Mouse (Mus musculus) adrenal gland, postnatal 14 days (tissue): ENCODE data around the gene Dcun1d2. TPM values are rescaled to one million over a fixed set of nuclear protein-coding genes. Genes with fewer than 3 reads are reported as not detected.

ENCODE experiments used
- DNase-seq: peaks from one replicate; pipeline ENCODE4 v3.0.0; 2021; ENCODE audit warnings: mixed read lengths
- total RNA-seq: library from RNA; stranded (reverse); gene quantifications from 2 replicates; pipeline ENCODE4 v1.2.3, GENCODE M21; 2021

The Dcun1d2 gene
- total RNA-seq, 1 experiment from 2014 or later: 23.1 TPM

DNA sequence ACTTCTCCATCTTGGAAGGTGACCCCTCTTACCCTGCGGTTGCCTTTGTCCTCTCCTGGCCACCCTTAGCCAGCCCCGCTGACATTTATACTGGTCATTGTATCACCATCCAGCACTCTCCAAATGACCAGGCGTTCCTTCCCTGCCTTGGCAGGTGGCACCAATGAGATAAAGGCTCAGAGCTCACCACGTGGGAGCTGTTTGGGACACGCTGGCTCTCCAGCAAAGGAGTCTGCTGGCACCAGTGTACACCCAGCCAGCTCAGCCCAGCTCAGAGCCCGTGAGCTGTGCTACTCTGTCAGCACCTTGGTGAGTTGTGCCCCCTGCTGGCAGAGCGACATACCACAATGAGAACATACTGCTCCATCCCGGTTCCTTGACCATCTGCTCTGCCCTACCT lies 33.9 kb downstream of the Dcun1d2 start, which contains the start of gene Adprhl1:
Gene Adprhl1 (minus strand): TSS at position 144 of the 400 bp plus-strand sequence.
- peak; percentile 90 for DNase-seq

DNA sequence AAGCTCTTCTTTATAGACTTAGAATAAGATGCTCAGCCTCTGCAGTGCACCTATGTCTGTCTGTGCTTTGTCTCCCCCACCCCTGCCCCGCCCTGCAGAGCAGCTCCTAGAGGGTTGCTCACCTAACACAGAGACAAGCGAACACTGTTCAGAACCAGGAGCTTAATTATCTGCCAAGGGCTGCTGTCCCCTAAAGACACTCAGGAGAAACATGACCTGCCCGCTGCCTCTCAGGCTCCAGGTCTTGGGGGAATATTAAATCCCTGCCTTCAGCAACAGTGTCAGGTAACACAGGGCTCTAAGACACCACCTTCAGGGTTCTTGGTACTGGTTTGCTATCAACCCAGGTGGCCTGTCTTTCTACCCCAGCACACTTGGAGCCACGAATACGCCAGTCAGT lies 34.5 kb downstream of the Dcun1d2 start:
- DNase-seq: no peak

DNA sequence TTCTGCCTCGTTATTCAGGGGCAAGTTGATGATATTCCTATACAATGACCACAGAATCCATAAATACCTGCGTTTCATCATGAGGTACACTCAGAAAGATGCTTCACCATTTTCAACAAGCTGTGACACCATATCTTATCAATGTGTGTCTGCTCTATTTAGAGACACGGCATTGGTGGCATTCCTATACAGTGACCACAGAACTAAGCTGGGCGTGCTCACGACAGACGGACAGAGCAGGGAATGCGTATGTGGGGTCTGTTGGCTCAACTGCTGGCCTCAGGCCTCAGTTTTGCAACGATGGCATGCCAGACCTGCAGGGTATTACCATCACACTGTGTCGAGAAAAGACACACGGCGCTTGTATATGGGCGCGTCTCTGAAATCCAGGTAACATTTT lies 35.1 kb downstream of the Dcun1d2 start:
- no peak for DNase-seq

DNA sequence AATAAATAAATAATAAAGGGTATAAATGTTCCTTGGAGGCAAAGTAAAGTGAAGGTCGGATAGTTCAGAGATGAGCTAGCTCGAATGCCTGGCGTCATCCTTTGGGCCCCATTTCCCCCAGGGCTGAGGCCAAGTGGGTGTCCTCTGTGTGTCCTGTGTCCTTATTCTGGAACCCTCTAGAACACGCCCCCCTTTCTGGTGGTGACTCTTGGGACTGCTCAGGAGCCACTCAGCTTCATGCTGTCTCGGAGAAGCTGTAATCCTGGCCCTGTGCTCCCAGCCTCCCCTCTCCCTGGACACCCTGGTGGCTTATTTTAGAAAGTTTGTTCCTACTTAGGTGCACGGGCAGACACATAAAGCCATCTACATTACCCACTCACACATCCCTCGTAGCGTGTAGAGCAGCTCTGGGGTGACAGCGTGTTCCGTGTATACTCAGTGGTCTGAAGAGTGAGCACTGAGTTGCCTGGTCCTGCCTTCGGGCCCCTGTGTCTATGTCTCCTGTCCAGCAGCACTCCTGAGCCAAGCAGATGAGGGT lies 43.5 kb downstream of the Dcun1d2 start:
- no peak for DNase-seq

DNA sequence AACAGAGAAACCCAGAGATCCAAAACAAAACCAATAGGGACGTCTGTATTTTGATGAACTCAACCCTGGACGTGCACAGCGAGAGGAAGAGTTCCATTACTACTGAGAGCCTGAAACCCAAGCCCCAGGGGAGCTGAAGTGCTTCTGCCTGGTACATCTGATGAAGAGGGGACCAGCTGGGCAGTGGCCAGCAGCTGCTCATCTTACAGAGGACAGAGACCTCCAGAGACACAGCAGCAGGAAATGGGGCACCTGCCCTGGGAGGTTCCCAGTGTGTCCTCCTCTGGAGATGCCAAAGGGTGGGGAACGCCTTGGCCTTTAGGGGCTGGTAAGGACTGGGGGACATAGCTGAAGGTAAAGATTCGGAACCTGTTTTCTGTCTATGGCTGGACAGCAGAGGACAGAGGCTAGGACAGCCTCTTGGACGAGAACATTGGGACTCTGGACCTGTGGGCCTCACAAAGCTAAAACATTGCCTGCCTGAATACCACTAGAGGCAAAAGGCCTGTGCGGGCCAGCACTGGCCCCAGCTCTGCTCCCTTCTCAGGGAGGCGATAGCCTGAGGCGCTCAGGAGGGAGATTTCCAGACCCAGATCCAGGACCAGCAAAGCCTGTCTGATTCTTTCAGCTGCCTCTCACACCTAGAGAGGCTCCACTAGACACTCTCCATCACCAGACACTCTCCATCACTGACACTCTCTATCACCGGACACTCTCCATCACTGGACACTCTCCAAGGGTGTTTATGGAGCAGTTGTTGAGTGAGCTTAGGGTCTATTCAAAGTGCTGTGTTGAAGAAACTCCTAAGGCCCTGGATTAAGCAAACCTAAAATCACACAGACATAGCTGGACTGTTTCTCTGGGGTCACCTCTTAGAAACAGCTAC lies 44.7 kb downstream of the Dcun1d2 start:
- no peak for DNase-seq

DNA sequence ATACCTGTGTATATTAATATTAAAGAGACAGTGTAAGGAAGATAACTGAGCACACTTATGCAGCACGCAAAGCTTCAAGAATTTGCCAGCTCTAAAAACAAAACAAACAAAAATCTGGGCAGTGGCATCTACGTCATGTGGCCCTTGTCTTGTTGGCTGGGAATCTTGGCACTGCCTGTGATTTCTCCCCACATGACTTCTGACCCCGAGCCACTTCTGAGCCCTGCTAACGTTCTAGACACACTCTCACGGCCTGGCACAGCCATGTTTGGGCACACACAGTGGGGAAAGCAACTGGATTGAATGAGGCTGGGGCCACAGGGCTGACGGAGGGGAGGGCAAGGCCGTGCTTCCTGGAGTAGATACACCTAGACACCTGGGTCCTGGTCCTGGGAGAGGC lies 47.2 kb downstream of the Dcun1d2 start:
- peak; percentile 38 for DNase-seq

DNA sequence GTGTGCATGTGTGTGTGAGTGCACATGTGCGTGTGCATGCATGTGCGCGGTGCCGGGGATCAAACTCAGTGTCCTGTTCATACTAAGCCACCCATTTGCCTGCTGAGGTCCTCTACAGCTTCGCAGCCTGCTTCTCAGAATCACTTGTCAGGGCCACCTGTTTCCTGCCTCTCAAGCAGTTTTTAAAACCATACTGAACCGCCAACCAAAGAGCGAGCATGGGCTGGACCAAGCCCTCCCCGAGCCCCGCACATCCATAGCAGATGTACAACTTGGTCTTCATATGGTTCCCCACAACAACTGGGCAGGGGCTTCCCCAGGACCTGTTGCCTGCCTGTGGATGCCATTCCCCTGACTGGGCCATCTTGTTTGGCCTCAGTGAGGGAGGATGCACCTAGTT lies 47.9 kb downstream of the Dcun1d2 start:
- no peak for DNase-seq

DNA sequence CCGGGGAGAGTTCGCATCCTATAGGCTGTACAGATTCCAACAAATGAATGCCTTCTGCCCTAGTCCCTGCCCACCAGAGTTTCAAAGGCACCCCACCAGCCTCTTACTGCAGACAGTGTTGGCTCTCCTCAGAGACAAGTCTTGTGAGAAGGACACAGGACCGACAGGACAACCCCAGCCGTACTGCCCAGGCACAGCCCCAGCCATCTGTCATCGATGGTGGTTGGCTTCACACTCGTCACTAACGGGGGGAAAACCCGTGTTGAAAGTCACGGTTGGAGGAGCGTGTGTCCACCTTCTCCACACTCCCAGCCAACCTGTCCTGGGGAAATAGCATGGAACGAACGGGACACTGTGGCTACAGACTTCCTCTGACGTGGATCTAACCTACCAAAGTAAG lies 53.1 kb downstream of the Dcun1d2 start:
- no peak for DNase-seq

DNA sequence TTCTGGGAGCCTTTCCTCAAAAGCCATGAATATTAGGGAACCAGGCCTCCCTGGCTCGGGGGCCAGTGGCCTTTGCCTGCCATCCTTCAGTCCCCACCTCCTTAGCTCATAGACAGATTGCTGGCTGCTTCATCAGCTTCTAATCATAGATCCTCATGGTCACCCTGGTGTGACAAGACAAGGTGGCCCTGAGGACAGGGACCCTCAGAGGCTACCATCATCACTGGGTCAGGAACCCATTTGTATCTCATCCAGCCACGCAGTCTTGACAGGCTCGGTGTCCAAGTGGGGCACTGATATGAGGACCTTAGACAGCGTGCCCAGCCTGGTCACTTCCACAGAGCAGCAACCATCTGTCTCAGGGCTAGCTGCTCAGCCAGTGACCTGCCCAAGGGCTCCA lies 57.5 kb downstream of the Dcun1d2 start:
- no peak for DNase-seq

DNA sequence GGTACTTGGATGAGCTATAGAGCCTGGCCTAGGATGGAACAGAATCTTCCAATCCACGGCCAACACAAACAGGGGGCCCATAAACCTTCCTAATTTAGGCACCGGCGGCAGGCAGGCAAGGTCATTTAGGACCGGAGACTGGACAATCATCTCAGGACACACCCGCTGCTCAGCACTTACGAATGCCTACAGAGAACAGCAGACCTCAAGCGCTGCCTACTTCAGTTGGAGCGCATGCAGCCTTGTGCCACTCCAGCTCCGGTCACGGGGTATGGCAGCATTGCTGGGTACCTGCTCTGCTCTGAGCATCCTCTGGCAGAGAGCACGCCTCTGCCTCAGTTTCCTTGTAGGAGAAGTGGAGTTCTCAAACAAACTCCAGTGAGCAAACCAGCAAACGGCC lies 58.1 kb downstream of the Dcun1d2 start:
- DNase-seq: no peak

DNA sequence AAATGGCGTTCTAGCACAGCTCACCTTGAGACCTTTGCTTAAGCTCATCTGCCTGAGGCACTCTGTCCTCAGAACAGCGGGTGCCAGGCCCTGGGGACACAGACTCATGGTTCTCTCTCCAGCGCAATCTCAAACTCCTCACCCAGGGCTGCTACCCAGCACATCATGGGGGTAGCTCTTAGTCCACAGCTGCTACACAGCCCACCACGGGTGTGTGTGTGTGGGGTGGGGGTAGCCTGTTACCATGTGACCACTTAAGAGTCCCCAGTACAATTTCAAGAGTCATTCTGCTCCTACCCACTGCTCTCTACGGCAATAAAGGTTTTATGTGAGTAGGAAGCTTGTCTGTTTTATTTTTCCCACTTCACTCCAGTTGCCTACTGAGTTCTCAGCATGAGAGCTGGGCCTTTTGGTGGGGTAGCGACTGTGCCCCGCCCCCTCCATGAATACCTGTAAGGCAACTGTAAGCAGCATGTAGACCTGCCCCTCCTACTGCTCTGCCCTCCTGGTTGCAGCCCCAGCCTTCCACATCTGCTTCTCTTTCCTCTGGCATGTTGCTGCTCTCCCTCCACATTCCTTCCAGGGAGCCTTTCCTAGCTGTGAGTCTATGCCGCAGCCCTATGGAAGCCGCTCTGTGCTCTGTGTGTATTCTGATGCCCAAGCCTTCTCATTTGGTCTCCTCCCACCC lies 58.9 kb downstream of the Dcun1d2 start:
- no peak for DNase-seq

DNA sequence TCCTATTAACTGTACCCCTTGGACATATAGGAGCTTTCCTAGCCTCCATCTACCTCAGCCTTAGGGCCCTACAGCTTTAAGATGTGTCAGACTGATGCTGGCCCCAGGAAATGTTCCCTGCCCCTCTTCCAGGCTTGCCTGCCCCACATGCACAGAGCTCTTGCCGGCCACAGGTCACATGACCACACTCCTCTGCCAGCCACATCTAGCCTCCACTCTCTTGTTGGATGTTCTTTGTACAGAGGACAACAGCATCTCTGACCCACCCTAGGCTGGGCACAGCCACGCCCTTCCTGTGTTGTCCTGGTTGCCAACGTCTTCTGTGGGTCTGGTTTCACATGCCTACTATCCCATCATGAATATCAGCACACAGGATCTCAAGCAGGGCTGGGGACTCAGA lies 60.7 kb downstream of the Dcun1d2 start:
- no peak for DNase-seq

DNA sequence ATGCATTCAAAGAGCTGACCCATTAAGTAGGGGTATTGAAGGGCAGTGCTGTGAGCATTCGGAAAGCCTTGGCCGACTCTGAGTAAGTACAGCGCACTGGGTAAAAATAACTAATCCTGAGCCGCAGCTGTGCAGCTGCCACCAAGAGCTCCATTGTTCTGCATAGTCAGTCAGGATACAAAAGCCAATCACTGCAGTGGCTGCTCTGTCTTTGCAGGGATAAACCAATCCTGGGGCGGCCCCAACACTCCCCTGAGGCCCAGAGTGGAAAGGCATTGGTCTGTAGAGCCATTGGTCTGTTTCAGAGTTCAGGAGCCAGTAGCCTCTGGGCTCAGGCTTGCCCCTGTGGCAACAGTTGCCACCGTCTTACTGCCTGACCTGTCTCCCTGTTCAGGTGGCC lies 61.6 kb downstream of the Dcun1d2 start:
- DNase-seq: no peak

DNA sequence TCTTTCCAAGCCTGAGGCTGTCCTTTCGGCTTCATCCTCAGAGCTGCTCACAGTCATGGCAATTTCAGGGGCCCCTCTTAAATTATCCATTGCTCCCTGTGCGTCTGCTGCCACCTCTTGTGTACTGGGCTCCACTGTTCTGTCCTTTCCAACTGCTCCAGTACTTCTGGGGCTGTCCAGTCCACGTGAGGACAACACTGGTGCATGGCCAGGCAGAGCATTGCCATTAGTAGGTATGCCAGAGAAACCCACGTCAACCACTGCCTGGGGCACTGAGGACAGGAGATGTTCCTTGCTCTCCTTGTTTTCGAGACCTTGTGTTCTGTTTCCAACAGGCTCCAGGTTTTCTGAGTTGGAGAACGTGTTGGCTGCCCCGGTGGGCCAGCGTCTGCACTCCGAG lies 63.5 kb downstream of the Dcun1d2 start:
- no peak for DNase-seq

DNA sequence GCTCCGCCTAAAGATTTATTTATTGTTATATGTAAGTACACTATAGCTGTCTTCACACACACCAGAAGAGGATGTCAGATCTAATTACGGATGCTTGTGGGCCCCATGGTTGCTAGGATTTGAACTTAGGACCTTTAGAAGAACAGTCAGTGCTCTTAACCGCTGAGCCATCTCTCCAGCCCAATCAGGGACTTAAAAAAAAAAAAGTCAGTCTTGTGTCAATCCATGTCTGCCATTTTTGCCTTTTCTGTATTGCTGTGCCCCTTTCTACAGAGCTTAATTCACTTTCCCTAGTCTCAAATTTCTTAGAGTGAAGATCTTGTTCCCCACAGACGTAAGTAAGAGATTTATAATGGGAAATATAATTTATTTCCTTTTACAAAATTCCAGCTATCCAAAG lies 69.5 kb downstream of the Dcun1d2 start:
- DNase-seq: no peak

DNA sequence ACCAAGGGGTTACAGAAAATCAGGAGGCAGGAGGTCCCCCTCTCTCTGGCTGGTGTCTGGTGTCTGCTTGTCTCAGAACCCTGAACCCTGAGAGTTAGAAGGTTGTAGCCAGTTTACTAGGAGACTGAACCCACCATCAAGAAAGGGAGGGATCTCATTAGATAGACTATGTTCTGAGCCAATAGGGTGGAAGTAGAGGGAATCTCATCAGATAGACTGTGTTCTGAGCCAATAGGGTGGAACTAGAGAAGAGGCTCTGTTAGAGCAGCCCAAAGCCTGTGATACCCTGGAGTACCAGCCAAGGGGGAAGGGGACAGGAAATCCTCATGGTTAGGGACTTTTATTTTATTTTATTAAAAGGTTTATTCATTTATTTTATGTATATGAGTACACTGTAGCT lies 69.9 kb downstream of the Dcun1d2 start:
- DNase-seq: no peak

DNA sequence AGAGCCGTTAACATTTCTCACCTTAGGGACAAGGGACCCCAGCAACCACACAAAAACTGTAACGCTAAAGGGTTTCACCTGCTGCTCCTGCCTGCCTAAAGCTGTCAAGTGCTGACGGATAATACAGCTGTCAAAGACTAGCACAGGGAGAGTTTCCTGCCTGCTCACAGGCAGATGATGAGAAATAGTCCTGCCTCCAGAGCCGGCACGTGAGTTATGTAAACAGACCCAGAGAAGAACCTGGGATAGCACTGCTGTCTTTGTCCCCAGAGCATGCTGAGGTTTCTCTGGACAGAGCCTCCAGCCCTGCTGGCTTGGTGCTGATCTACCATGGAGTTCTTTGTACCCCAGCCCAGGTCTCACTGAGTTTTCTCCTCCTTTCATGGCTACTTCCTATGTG lies 70.8 kb downstream of the Dcun1d2 start:
- no peak for DNase-seq

DNA sequence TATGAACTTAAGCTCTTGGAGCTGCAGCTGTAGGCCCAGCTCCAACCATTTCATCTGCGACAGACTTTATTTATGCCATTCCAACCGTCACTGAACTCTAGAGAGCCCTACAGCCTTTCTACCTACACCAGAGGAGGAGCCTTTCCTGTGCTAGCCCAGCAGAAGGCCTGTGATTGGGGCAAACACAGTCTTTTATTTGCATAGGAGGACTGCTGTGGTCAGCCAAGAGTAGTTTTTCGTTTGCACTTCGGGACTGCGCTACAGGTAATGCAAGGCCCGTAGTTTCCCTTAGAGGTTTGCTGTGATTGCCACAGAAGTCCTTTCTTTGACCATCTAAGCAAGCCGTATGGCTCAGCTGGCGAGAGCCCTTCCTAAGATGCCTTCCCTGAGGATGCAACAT lies 71.5 kb downstream of the Dcun1d2 start:
- DNase-seq: peak; percentile 1

DNA sequence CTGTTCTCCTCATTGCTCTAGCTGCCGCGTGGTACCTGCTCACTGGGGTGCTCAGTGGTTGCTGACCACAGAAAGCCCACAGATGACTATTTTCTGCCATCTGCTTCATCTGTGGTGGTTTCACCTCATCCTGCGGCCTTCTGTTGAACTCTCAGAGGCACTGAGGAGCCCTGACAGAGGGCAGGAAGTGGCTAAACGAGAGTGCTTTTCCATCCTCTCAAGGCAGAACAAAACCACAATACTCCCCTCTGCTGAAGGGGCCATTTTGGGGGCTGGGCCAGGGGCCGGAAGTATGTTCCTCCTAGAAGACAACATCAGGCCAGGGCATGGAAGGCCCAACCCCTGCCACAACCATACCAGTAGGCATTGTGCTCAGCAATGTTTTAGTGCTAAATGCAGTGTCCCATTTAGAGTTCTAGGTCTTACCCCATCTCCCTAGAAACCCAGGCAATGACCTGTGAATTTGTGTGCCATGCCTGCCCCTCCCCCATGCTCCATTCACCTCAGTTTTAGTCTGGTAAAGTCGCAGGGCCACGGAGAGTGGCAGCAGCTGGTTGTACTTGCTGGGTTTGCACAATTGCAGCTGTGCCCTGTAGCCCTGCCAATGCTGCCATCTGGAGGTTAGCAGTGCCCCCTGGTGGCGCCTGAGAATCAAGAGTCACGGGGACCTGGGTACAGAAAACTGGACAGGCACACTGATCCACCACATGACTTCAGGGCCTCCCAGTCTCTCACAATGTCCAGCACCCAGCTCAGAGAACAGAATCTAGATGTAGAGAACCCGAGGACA lies 74.3 kb downstream of the Dcun1d2 start:
- peak; percentile 95 for DNase-seq

DNA sequence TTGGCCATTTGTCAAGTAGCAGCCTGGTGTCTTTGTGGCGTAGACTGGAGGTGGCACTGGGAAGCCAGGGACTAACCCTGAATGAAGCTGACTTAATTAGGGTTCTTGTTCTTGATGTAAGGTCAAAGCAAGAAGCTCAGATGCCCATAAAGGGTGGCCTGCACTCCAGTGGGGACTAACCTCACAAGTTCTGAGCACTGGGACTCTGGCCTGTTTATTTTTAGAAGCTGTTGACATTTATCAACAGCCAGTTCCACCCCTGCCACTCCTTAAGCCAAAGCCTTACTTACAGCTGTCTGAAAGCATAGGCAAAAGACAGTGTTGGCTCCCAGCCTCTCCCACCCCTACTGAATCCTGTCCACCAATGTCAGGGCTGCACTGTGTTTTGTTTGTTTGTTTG lies 78.2 kb downstream of the Dcun1d2 start:
- DNase-seq: no peak

DNA sequence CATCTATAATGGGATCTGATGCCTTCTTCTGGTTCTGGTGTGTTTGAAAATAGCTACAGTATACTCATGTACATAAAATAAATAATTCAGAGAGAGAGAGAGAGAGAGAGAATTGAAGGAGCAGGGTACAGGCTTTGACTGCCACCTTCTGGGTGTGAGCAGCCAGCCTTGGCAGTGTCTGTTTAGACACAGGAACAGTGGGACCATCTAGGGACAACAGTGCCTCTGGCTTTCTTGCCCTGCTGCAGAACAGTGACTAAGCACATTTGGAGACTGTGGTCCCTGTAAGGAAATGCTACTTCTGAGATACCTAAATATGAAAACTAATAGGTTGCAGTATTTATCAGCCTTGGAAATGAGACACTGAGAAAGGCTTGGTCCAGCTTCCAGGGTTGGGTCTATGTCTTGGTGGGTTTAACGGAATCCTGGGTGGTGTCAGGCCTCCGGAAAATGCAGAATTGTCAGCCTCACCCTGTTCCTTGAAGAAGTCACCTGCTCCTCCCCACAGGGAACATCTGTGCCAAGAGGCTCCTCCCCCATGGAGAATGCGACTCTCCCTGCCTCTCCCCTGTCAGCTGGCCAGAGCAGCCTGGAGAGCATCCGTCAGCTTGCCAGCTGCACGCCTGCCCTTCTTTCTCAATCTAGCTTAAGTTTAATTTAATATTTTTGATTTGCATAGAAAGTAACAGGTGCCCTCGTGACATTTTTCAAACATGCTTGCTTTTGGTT lies 79.1 kb downstream of the Dcun1d2 start:
- DNase-seq: peak; percentile 76

DNA sequence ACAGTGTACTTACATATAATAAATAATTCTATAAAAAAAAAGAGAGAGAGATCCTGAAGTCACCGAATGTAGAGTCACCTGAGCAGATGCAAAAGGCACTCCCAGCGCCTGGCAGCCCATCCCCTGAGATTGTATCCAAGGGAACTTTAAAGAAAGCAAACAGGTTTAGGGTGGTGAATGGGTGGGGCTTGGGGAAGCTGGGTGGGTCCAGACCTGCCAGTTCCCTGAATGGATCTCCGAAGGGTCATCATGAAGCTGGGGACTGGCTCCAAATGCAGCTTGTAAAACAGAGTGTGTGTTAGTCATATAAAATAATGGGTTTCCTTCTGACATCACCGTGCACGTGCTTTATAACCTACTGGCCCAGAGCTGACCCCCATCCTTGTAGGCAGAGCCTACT lies 81.6 kb downstream of the Dcun1d2 start:
- no peak for DNase-seq
